Mouse (Mus musculus): ENCODE data around the gene Rgs16. TPM values are rescaled to one million over a fixed set of nuclear protein-coding genes. Genes with fewer than 3 reads are reported as not detected.

The Rgs16 gene
- total and polyA plus RNA-seq, 3 experiments = not detected

- no peak overlapping the region for H3K4me3 ChIP-seq (ENCODE audit: low read depth, low read length)
- H3K9me3 ChIP-seq (replicated peaks) = no peaks in the 10 kb centered on the region
- ATAC-seq (ENCODE audit: extremely low read depth, insufficient number of reproducible peaks, low FRiP score, poor library complexity, severe bottlenecking) (no peak), DNase-seq (ENCODE audit: low spot score) (no peak)
- H3K36me3 ChIP-seq (replicated peaks) = no peaks in the 10 kb centered on the region
- TF ChIP-seq POLR2AphosphoS5 (IDR thresholded peaks at IDR 0.05; ENCODE audit: insufficient replicate concordance, low read depth, low read length) (no peak), CTCF (IDR thresholded peaks at IDR 0.05; ENCODE audit: low read depth, low read length) (no peak), TAL1 (conservative IDR thresholded peaks at IDR 0.05; ENCODE audit: low read depth, low read length) (no peak), GATA1 (IDR thresholded peaks at IDR 0.05; ENCODE audit: borderline replicate concordance, low read length) (no peak), GATA2 (IDR thresholded peaks at IDR 0.05; ENCODE audit: borderline replicate concordance, low read depth, low read length) (no peak)
- H3K27me3 ChIP-seq (ENCODE audit: insufficient read depth, low read length) = no peaks in the 10 kb centered on the region
- no peaks in the 10 kb centered on the region; the same call in 1 of the 2 replicates for H3K4me1 ChIP-seq (ENCODE audit: insufficient read depth, low read depth, low read length)
Measured at GRCm38 (mm10) chr1:153783339-153783738, 43.2 kb downstream of the Rgs16 start.

- DNase-seq (ENCODE audit: low spot score) (no peak), ATAC-seq (ENCODE audit: extremely low read depth, insufficient number of reproducible peaks, low FRiP score, poor library complexity, severe bottlenecking) (no peak)
- Histone ChIP-seq H3K36me3 (replicated peaks) (no peaks in the 10 kb centered on the region), H3K9me3 (replicated peaks) (no peaks in the 10 kb centered on the region), H3K4me3 (ENCODE audit: low read depth, low read length) (no peak overlapping the region), H3K4me1 (ENCODE audit: insufficient read depth, low read depth, low read length) (no peaks in the 10 kb centered on the region; the same call in 1 of the 2 replicates), H3K27me3 (ENCODE audit: insufficient read depth, low read length) (no peaks in the 10 kb centered on the region)
- TF ChIP-seq POLR2AphosphoS5 (IDR thresholded peaks at IDR 0.05; ENCODE audit: insufficient replicate concordance, low read depth, low read length) (no peak), GATA2 (IDR thresholded peaks at IDR 0.05; ENCODE audit: borderline replicate concordance, low read depth, low read length) (no peak), TAL1 (conservative IDR thresholded peaks at IDR 0.05; ENCODE audit: low read depth, low read length) (no peak), CTCF (IDR thresholded peaks at IDR 0.05; ENCODE audit: low read depth, low read length) (no peak), GATA1 (IDR thresholded peaks at IDR 0.05; ENCODE audit: borderline replicate concordance, low read length) (no peak)
Measured at GRCm38 (mm10) chr1:153785608-153786007, 45.5 kb downstream of the Rgs16 start.

- DNase-seq (ENCODE audit: low spot score) (no peak), ATAC-seq (ENCODE audit: extremely low read depth, insufficient number of reproducible peaks, low FRiP score, poor library complexity, severe bottlenecking) (no peak)
- Histone ChIP-seq H3K27me3 (ENCODE audit: insufficient read depth, low read length) (no peaks in the 10 kb centered on the region), H3K36me3 (replicated peaks) (no peaks in the 10 kb centered on the region), H3K4me1 (ENCODE audit: insufficient read depth, low read depth, low read length) (no peaks in the 10 kb centered on the region), H3K4me3 (ENCODE audit: low read depth, low read length) (no peak overlapping the region), H3K9me3 (replicated peaks) (no peaks in the 10 kb centered on the region)
- no peak for TF ChIP-seq CTCF (IDR thresholded peaks at IDR 0.05; ENCODE audit: low read depth, low read length)
- TF ChIP-seq GATA2 (IDR thresholded peaks at IDR 0.05; ENCODE audit: borderline replicate concordance, low read depth, low read length) = no peak
- no peak for TF ChIP-seq GATA1 (IDR thresholded peaks at IDR 0.05; ENCODE audit: borderline replicate concordance, low read length)
- TF ChIP-seq TAL1 (conservative IDR thresholded peaks at IDR 0.05; ENCODE audit: low read depth, low read length) = no peak
Measured at GRCm38 (mm10) chr1:153790708-153791107, 50.6 kb downstream of the Rgs16 start.

DNA sequence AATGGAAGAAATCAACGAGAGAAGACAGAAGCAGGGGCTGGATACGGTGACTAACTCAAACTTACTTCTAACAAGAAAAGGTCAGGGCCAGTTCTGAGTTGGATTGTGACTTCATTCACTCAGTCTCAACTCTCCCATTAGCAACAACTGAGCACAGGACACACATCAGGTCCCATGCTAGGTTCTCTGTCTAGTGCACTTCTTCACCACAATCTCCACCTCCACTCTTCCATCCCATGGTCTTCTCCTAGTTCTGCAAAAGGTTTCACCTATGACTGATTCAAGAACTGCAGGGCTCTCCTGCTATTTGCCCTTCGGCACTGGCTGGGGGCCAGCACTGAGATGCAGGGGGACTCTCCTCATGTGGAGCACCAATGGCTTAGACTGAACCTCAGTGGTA is 54.1 kb downstream of the Rgs16 start:
- DNase-seq (ENCODE audit: low spot score) (no peak), ATAC-seq (ENCODE audit: extremely low read depth, insufficient number of reproducible peaks, low FRiP score, poor library complexity, severe bottlenecking) (no peak)
- Histone ChIP-seq H3K4me3 (ENCODE audit: low read depth, low read length) (no peak overlapping the region), H3K27me3 (ENCODE audit: insufficient read depth, low read length) (no peaks in the 10 kb centered on the region), H3K9me3 (replicated peaks) (no peaks in the 10 kb centered on the region), H3K36me3 (replicated peaks) (no peaks in the 10 kb centered on the region), H3K4me1 (ENCODE audit: insufficient read depth, low read depth, low read length) (no peaks in the 10 kb centered on the region)
- TF ChIP-seq TAL1 (conservative IDR thresholded peaks at IDR 0.05; ENCODE audit: low read depth, low read length) (no peak), GATA1 (IDR thresholded peaks at IDR 0.05; ENCODE audit: borderline replicate concordance, low read length) (no peak), POLR2AphosphoS5 (IDR thresholded peaks at IDR 0.05; ENCODE audit: insufficient replicate concordance, low read depth, low read length) (no peak), GATA2 (IDR thresholded peaks at IDR 0.05; ENCODE audit: borderline replicate concordance, low read depth, low read length) (no peak), CTCF (IDR thresholded peaks at IDR 0.05; ENCODE audit: low read depth, low read length) (no peak)

Other genes with a start within 250 kb of the Rgs16 start
- 110 and 111 TPM in 2 replicates for gene Npl, start 190.3 kb upstream of the Rgs16 start, total RNA-seq (2014; fragmentation: Nextera tagmentation)
- gene Npl, start 190.3 kb upstream of the Rgs16 start, total RNA-seq (2017) = 376 and 391 TPM in 2 replicates
- 7.2 TPM in 2 replicates for gene Npl, start 190.3 kb upstream of the Rgs16 start, polyA plus RNA-seq (2012)
- gene Rgs8, start 87.3 kb upstream of the Rgs16 start, total RNA-seq (2014; fragmentation: Nextera tagmentation) = not detected in 2 replicates
- gene Rgs8, start 87.3 kb upstream of the Rgs16 start, total RNA-seq (2017) = 0.12 and 0.16 TPM in 2 replicates
- 0.01 TPM in 1 of 2 replicates, not detected in the other for gene Rgs8, start 87.3 kb upstream of the Rgs16 start, polyA plus RNA-seq (2012)
- 99.4 and 144 TPM in 2 replicates for gene Rnasel, start 9.1 kb downstream of the Rgs16 start, total RNA-seq (2014; fragmentation: Nextera tagmentation)
- gene Rnasel, start 9.1 kb downstream of the Rgs16 start, total RNA-seq (2017) = 113 and 118 TPM in 2 replicates
- gene Rnasel, start 9.1 kb downstream of the Rgs16 start, polyA plus RNA-seq (2012) = 4.6 and 4.8 TPM in 2 replicates
- gene Rgsl1, start 103.8 kb downstream of the Rgs16 start, total RNA-seq (2014; fragmentation: Nextera tagmentation) = not detected in 2 replicates
- 0.06 and 0.16 TPM in 2 replicates for gene Rgsl1, start 103.8 kb downstream of the Rgs16 start, total RNA-seq (2017)
- gene Rgsl1, start 103.8 kb downstream of the Rgs16 start, polyA plus RNA-seq (2012) = not detected in 2 replicates
- 0.30 TPM in 1 of 2 replicates, not detected in the other for gene Teddm1b, start 134.0 kb downstream of the Rgs16 start, total RNA-seq (2014; fragmentation: Nextera tagmentation)
- 0.05 TPM in 1 of 2 replicates, not detected in the other for gene Teddm1b, start 134.0 kb downstream of the Rgs16 start, total RNA-seq (2017)
- gene Teddm1b, start 134.0 kb downstream of the Rgs16 start, polyA plus RNA-seq (2012) = not detected in 2 replicates
- gene Teddm1a, start 151.4 kb downstream of the Rgs16 start, total RNA-seq (2014; fragmentation: Nextera tagmentation) = not detected in 2 replicates
- 0.16 and 0.35 TPM in 2 replicates for gene Teddm1a, start 151.4 kb downstream of the Rgs16 start, total RNA-seq (2017)
- not detected in 2 replicates for gene Teddm1a, start 151.4 kb downstream of the Rgs16 start, polyA plus RNA-seq (2012)
- 143 and 151 TPM in 2 replicates for gene Glul, start 159.6 kb downstream of the Rgs16 start, total RNA-seq (2014; fragmentation: Nextera tagmentation)
- gene Glul, start 159.6 kb downstream of the Rgs16 start, total RNA-seq (2017) = 151 and 157 TPM in 2 replicates
- gene Glul, start 159.6 kb downstream of the Rgs16 start, polyA plus RNA-seq (2012) = 54.0 and 70.2 TPM in 2 replicates
- gene Teddm2, start 159.9 kb downstream of the Rgs16 start, total RNA-seq (2014; fragmentation: Nextera tagmentation) = 0.75 TPM in 1 of 2 replicates, not detected in the other
- gene Teddm2, start 159.9 kb downstream of the Rgs16 start, total RNA-seq (2017) = 0.06 and 0.44 TPM in 2 replicates
- 0.15 and 0.18 TPM in 2 replicates for gene Teddm2, start 159.9 kb downstream of the Rgs16 start, polyA plus RNA-seq (2012)

All from G1E (cell line).